Mouse (Mus musculus) adrenal gland, postnatal 0 days (tissue): ENCODE data around the gene Pde6d. TPM values are rescaled to one million over a fixed set of nuclear protein-coding genes. Genes with fewer than 3 reads are reported as not detected.

Experiments used
- polyA plus RNA-seq: library from polyadenylated mRNA; unstranded; fragments of >200 nt; fragmentation: Nextera tagmentation; extraction: Ambion mirVana; gene quantifications from 2 replicates; pipeline ENCODE4 v1.2.1, GENCODE M21; 2015

Gene Pde6d
- 78.4 and 91.5 TPM in 2 replicates for polyA plus RNA-seq

DNA sequence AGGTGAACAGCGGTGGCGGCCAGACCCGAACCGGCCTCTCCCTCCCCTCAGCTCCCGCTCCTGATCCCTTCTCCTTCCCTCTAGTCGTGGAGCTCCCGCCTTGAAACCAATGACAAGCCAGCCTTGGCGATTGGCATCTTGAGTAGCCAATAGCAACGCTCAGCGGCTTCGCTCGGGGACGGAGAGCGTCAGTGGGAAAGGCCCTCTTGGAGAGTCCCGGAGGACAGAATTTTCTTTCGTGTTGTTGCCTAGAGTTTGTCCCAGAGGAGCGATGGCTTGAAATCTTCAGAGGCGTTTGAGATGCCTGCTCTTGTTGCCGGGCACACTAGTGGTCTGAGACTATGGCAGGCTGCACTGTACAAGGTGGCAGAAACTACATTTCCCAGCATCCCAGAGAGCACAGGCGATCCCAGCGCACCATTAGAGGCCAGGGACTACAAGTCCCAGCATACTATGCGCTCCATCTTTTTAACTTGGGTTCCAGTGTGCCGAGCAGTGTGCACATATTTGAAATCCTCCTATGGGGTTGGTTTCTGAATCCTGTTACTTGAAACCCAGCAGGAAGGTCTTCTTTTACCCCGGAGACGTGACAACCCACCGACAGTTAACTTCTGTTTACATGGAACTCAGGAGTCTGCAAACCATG, at the start of gene Pde6d, which contains the start of gene Cops7b:
Gene Pde6d, minus strand, starts transcription at position 179 of the 646 bp plus-strand sequence.
Gene Cops7b, plus strand, starts transcription at position 454 of the 646 bp plus-strand sequence.

GRCm38 (mm10) chr1:86526116-86526788, 56.2 kb downstream of the Pde6d start, which contains the start of gene Ptma:
TSS of gene Ptma (plus strand) at chr1:86526726.

Other genes starting within 250 kb of the Pde6d start
- 164 and 231 TPM in 2 replicates for gene Ncl, start 223.2 kb downstream of the Pde6d start, polyA plus RNA-seq
- gene Nmur1, start 156.4 kb downstream of the Pde6d start, polyA plus RNA-seq, result not detected in 2 replicates
- not detected in 2 replicates for gene Tex44, start 156.3 kb downstream of the Pde6d start, polyA plus RNA-seq
- 1,285 and 1,305 TPM in 2 replicates for gene Ptma, start 55.9 kb downstream of the Pde6d start, polyA plus RNA-seq
- gene Cops7b, start 275 bp upstream of the Pde6d start, polyA plus RNA-seq, result 17.9 and 20.1 TPM in 2 replicates
- gene Nppc, start 87.9 kb upstream of the Pde6d start, polyA plus RNA-seq, result 1.2 and 1.3 TPM in 2 replicates
- 13.2 and 15.7 TPM in 2 replicates for gene Dis3l2, start 121.2 kb upstream of the Pde6d start, polyA plus RNA-seq